Mouse (Mus musculus) midbrain, embryonic 11.5 days (tissue): ENCODE data around the gene Rrp7a. TPM values are rescaled to one million over a fixed set of nuclear protein-coding genes. Genes with fewer than 3 reads are reported as not detected.

ENCODE experiments used
- ATAC-seq: fragments of 200-750 bp; cut with Nextera tagmentation; 2 replicates; pipeline ENCODE4 v1.8.0; 2017; ENCODE audit warnings: moderate TSS enrichment, moderate library complexity; ENCODE audit not compliant: low FRiP score
- DNase-seq: peaks from one replicate; pipeline ENCODE4 v3.0.0; 2015; ENCODE audit warnings: low spot score; ENCODE audit errors: missing footprints
- H3K27ac ChIP-seq: fragments of 300-500 bp; sonication (generic); 2 replicates; pipeline ENCODE4 v1.5.1; 2014; ENCODE audit warnings: low read depth, low read length
- H3K27me3 ChIP-seq: fragments of 300-500 bp; sonication (generic); 2 replicates; pipeline ENCODE4 v1.6.1; 2014; ENCODE audit warnings: mild to moderate bottlenecking, low read length, moderate library complexity, mixed read lengths; ENCODE audit not compliant: control insufficient read depth, insufficient read depth
- H3K36me3 ChIP-seq: fragments of 300-500 bp; sonication (generic); 2 replicates; pipeline ENCODE4 v1.6.1; 2014; ENCODE audit warnings: mild to moderate bottlenecking, low read length, moderate library complexity, mixed read lengths; ENCODE audit not compliant: control insufficient read depth, insufficient read depth
- H3K4me1 ChIP-seq: fragments of 300-500 bp; sonication (generic); 2 replicates; pipeline ENCODE4 v1.6.1; 2014; ENCODE audit warnings: low read length; ENCODE audit not compliant: control insufficient read depth, insufficient read depth
- H3K4me2 ChIP-seq: fragments of 300-500 bp; sonication (generic); 2 replicates; pipeline ENCODE4 v1.6.1; 2014; ENCODE audit warnings: mild to moderate bottlenecking, moderate library complexity
- H3K4me3 ChIP-seq: fragments of 300-500 bp; sonication (generic); 2 replicates; pipeline ENCODE4 v1.5.1; 2014; ENCODE audit warnings: low read depth, low read length
- H3K9ac ChIP-seq: fragments of 300-500 bp; sonication (generic); 2 replicates; pipeline ENCODE4 v1.6.1; 2014; ENCODE audit warnings: low read length
- H3K9me3 ChIP-seq: fragments of 300-500 bp; sonication (generic); 2 replicates; pipeline ENCODE4 v1.6.1; 2016; ENCODE audit warnings: low read length; ENCODE audit not compliant: control insufficient read depth
- WGBS: fragments of 180-500 bp; shearing (Covaris S2); extraction: QIAGEN DNeasy Blood & Tissue Kit; methylation state at CpG from one replicate; pipeline ENCODE4 v1.1.7; 2014; 5-methylcytosine and 5-hydroxymethylcytosine counted together
- polyA plus RNA-seq: library from polyadenylated mRNA; unstranded; fragments of >200 nt; fragmentation: Nextera tagmentation; extraction: Ambion mirVana; gene quantifications from 2 replicates; pipeline ENCODE4 v1.2.1, GENCODE M21; 2014

The Rrp7a gene
- polyA plus RNA-seq, 1 experiment from 2014 or later, result 79.6 TPM

- no peak overlapping the region for H3K9ac ChIP-seq
- 63% methylated on average over 5 of the region's 5 CpGs for WGBS
- H3K4me1 ChIP-seq, result peaks cover 7% of the 10 kb centered on the region
- no peak overlapping the region for H3K27ac ChIP-seq
- no peak overlapping the region for H3K4me3 ChIP-seq
- DNase-seq (no peak), ATAC-seq (no peak)
- H3K4me2 ChIP-seq, result no peak overlapping the region
- no peaks in the 10 kb centered on the region for H3K27me3 ChIP-seq
- no peaks in the 10 kb centered on the region for H3K9me3 ChIP-seq
- H3K36me3 ChIP-seq, result peaks cover 35% of the 10 kb centered on the region
These were observed 2.0 kb upstream of the Rrp7a start for GRCm38 (mm10) chr15:83124625-83125024.

GRCm38 (mm10) chr15:83121709-83122565 lies 664 bp downstream of the Rrp7a start:
- peak overlapping the region; percentile 86 for H3K4me3 ChIP-seq
- H3K9ac ChIP-seq, result peak overlapping the region; percentile 80
- H3K4me2 ChIP-seq, result peak overlapping the region; percentile 79
- 4% methylated on average over 42 of the region's 43 CpGs for WGBS
- H3K27ac ChIP-seq, result peak overlapping the region; percentile 79
- peaks cover 33% of the 10 kb centered on the region for H3K36me3 ChIP-seq
- no peaks in the 10 kb centered on the region for H3K27me3 ChIP-seq
- ATAC-seq (peak; percentile 64), DNase-seq (peak; percentile 97)
- peaks cover 7% of the 10 kb centered on the region for H3K4me1 ChIP-seq
- no peaks in the 10 kb centered on the region for H3K9me3 ChIP-seq

GRCm38 (mm10) chr15:83118360-83118759 lies 4.2 kb downstream of the Rrp7a start:
- Histone ChIP-seq H3K36me3 (peaks cover 17% of the 10 kb centered on the region), H3K27ac (no peak overlapping the region), H3K4me3 (no peak overlapping the region), H3K27me3 (no peaks in the 10 kb centered on the region), H3K9ac (no peak overlapping the region), H3K4me1 (peaks cover 14% of the 10 kb centered on the region), H3K9me3 (no peaks in the 10 kb centered on the region), H3K4me2 (no peak overlapping the region)
- no peak for ATAC-seq
- 77% methylated on average over 7 of the region's 7 CpGs for WGBS
- DNase-seq, result no peak

GRCm38 (mm10) chr15:83115071-83115470 lies 7.5 kb downstream of the Rrp7a start:
- Histone ChIP-seq H3K36me3 (peaks cover 15% of the 10 kb centered on the region), H3K9me3 (no peaks in the 10 kb centered on the region), H3K4me3 (no peak overlapping the region), H3K4me1 (peaks cover 7% of the 10 kb centered on the region), H3K27me3 (no peaks in the 10 kb centered on the region), H3K9ac (no peak overlapping the region), H3K27ac (no peak overlapping the region), H3K4me2 (no peak overlapping the region)
- 30% methylated on average over 6 of the region's 6 CpGs for WGBS
- DNase-seq (no peak), ATAC-seq (peak; percentile 22; the same call in 1 of the 2 replicates)

- H3K4me2 ChIP-seq, result no peak overlapping the region
- H3K9me3 ChIP-seq, result no peaks in the 10 kb centered on the region
- no peak for DNase-seq
- no peak overlapping the region for H3K27ac ChIP-seq
- peaks cover 7% of the 10 kb centered on the region for H3K4me1 ChIP-seq
- no peak for ATAC-seq
- H3K4me3 ChIP-seq, result no peak overlapping the region
- 87% methylated on average over 9 of the region's 9 CpGs for WGBS
- no peak overlapping the region for H3K9ac ChIP-seq
- H3K36me3 ChIP-seq, result peaks cover 10% of the 10 kb centered on the region
- no peaks in the 10 kb centered on the region for H3K27me3 ChIP-seq
These were observed 8.5 kb downstream of the Rrp7a start for GRCm38 (mm10) chr15:83114106-83114505.

- ATAC-seq (peak; percentile 54; the same call in 1 of the 2 replicates), DNase-seq (peak; percentile 96)
- H3K27me3 ChIP-seq, result no peaks in the 10 kb centered on the region
- H3K27ac ChIP-seq, result no peak overlapping the region
- 17% methylated on average over 8 of the region's 11 CpGs for WGBS
- H3K4me1 ChIP-seq, result peaks cover 7% of the 10 kb centered on the region
- no peak overlapping the region for H3K9ac ChIP-seq
- H3K36me3 ChIP-seq, result 0 out of 2 replicates have a peak, but pooled peaks cover 4% of the 10 kb centered on the region
- no peak overlapping the region for H3K4me2 ChIP-seq
- H3K4me3 ChIP-seq, result no peak overlapping the region
- no peaks in the 10 kb centered on the region for H3K9me3 ChIP-seq
These were observed 9.7 kb downstream of the Rrp7a start for GRCm38 (mm10) chr15:83112898-83113297.

- no peak overlapping the region for H3K9ac ChIP-seq
- H3K4me2 ChIP-seq, result no peak overlapping the region
- H3K36me3 ChIP-seq, result no peaks in the 10 kb centered on the region
- no peak overlapping the region for H3K4me3 ChIP-seq
- ATAC-seq, result no peak
- peaks cover 12% of the 10 kb centered on the region for H3K4me1 ChIP-seq
- DNase-seq, result no peak
- H3K27me3 ChIP-seq, result no peaks in the 10 kb centered on the region
- WGBS, result 91% methylated on average over 7 of the region's 7 CpGs
- H3K9me3 ChIP-seq, result no peaks in the 10 kb centered on the region
- H3K27ac ChIP-seq, result no peak overlapping the region
These were observed 10.7 kb downstream of the Rrp7a start for GRCm38 (mm10) chr15:83111874-83112273.

- Histone ChIP-seq H3K4me3 (no peak overlapping the region), H3K36me3 (no peaks in the 10 kb centered on the region), H3K4me1 (peaks cover 12% of the 10 kb centered on the region), H3K27me3 (no peaks in the 10 kb centered on the region), H3K9ac (no peak overlapping the region), H3K4me2 (no peak overlapping the region), H3K27ac (no peak overlapping the region), H3K9me3 (no peaks in the 10 kb centered on the region)
- no peak for ATAC-seq
- 63% methylated on average over 6 of the region's 6 CpGs for WGBS
- no peak for DNase-seq
These were observed 11.3 kb downstream of the Rrp7a start for GRCm38 (mm10) chr15:83111290-83111689.

- ATAC-seq (no peak), DNase-seq (no peak)
- Histone ChIP-seq H3K4me1 (peaks cover 5% of the 10 kb centered on the region), H3K27me3 (no peaks in the 10 kb centered on the region), H3K4me3 (no peak overlapping the region), H3K27ac (no peak overlapping the region), H3K36me3 (no peaks in the 10 kb centered on the region), H3K9me3 (no peaks in the 10 kb centered on the region), H3K4me2 (no peak overlapping the region), H3K9ac (no peak overlapping the region)
- WGBS, result 24% methylated on average over 6 of the region's 6 CpGs
These were observed 14.8 kb downstream of the Rrp7a start for GRCm38 (mm10) chr15:83107814-83108213.
